Mouse (Mus musculus) embryo, embryonic 10 days (tissue): ENCODE results near the gene Mdm2.
"Not testable (repeated sequence)": the region's sequence is repeated elsewhere in the genome, so short reads cannot be mapped to it uniquely, and the experiment has no call there.

Experiments used
- DNase-seq: peaks from one replicate; pipeline ENCODE4 v3.0.0-alpha.2; 2015; ENCODE audit warnings: low spot score

Gene Mdm2

DNA sequence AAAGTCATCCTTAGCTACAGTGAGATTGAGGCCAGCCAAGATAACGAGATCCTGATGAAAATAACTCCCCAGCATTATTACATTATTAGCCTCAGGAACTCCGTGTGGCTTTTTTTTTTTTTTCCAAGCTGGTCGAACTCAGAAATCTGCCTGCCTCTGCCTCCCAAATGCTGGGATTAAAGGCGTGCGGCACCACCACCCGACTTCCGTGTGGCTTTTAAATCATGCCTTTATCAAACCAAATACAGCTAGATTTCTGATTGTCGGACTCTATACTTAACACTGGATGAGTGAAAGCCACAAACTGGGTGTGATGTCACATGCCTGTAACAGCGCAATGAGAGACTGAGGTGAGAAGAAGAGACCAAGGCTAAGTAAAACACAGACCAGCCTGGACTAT is 2.3 kb upstream of the Mdm2 start:
- DNase-seq, result no peak

- DNase-seq, result no peak
Measured at GRCm38 (mm10) chr10:117712191-117712754, 1.7 kb upstream of the Mdm2 start.

DNA sequence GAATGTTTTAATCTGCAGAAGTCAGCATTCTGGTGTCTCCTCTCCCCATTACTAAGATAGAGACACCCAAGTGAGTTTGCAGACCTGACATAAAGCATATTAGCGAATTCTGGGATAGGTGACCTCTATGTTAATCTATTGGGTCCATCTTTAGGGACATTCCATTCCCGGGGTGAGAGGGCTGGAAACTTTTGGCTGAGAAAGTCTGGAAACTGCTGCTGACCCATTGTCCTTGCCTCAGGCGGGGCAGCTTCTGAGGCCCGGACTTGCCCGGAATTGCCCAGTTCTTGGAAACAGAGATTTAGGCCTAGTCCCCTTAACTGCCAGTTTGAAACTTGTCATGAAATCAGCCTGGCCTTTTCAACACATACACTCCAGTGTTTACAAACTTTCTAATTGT is 850 bp upstream of the Mdm2 start:
- DNase-seq, result no peak

GRCm38 (mm10) chr10:117709930-117710603 is 491 bp downstream of the Mdm2 start:
- peak; percentile 76 for DNase-seq

GRCm38 (mm10) chr10:117709326-117709830 is 1.2 kb downstream of the Mdm2 start:
- no peak for DNase-seq

DNA sequence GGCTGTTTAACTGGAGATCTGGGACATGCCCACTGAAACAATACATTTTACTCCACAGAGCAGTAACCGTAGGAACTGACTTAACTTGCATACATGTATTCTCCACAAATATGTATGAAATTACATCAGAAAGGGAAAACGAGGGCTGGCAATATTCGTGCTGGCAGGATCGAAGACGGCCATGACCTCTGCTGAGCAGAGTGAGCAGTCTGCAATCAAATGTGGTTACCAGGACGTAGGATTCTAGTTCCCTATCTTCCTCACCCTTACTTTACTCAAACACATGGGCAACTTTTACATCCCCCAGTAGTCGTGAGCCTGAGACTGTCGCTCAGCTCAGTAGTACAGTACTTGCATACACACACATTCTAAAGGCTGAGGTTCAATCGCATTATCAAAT is 1.7 kb downstream of the Mdm2 start:
- DNase-seq, result no peak

GRCm38 (mm10) chr10:117708376-117708775 is 2.2 kb downstream of the Mdm2 start:
- no peak for DNase-seq

DNA sequence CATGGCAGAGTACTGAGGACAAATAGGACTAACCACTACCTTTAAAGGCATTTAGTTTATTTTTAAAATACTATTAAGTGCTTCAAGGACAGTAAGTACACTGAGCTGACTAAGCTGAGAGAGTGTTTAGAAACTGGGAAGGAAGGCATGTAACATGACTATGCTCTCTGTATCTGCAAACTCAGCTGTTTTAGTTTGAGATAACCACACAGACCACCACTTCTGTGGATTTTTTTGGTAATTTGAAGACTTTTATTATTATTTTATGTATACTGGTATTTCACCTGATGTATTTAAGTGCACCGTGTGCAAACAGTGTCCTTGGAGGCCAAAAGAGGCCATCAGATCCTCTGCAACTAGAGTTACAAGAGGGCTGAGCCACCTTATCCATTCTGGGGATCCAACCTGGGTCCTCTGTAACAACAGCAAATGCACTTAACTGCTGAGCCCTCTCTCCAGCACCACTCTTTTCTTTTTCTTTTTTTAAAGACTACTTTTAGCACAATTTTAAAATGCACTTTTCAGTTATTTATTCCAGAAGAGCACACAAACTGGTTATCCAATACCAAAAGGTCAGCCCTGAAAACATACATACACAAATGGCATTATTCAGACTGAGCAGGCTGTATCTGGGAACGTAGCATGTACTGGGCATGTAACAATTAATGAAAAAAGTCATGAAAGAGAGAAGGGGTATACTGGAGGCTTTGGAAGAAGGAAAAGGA is 3.3 kb downstream of the Mdm2 start:
- DNase-seq, result no peak

DNA sequence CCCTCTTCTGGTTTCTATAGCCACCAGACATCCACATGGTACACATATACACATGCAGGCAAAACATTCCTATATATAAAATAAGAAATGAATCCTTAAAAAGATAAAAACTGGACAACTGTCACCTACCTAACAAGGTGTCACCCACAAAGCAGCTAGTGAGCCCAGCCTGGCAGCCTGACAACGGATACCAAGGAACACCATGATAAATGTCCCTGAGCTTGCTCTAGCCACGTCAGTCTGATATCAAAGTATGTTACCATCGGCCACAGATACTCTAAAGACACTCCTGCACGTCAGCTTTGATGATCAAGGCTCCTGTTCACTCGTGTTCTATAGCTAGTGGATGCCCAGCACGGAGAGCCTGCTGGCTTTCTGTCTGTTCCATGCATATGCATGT is 4.1 kb downstream of the Mdm2 start:
- no peak for DNase-seq

DNA sequence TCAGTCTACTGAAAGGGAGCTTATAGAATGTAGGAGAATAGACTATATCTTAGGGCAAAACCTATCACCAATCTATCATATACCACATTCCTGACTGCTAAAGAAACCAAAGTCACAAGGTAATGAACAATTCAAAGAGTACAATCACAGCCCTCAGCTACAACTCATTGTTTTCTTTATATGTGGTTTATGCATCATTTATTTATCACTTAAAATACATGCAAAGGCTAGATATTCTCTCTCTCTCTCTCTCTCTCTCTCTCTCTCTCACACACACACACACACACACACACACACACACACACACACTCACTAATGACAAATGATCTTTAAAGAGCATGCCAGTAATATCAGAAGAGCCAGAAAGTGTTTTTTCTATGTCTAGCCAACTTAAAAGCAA is 4.8 kb downstream of the Mdm2 start:
- no peak for DNase-seq

GRCm38 (mm10) chr10:117704964-117705335 is 5.6 kb downstream of the Mdm2 start:
- DNase-seq, result no peak

- DNase-seq, result not testable (repeated sequence)
Measured at GRCm38 (mm10) chr10:117704314-117704963, 6.1 kb downstream of the Mdm2 start.

GRCm38 (mm10) chr10:117703506-117703905 is 7.1 kb downstream of the Mdm2 start:
- no peak for DNase-seq

DNA sequence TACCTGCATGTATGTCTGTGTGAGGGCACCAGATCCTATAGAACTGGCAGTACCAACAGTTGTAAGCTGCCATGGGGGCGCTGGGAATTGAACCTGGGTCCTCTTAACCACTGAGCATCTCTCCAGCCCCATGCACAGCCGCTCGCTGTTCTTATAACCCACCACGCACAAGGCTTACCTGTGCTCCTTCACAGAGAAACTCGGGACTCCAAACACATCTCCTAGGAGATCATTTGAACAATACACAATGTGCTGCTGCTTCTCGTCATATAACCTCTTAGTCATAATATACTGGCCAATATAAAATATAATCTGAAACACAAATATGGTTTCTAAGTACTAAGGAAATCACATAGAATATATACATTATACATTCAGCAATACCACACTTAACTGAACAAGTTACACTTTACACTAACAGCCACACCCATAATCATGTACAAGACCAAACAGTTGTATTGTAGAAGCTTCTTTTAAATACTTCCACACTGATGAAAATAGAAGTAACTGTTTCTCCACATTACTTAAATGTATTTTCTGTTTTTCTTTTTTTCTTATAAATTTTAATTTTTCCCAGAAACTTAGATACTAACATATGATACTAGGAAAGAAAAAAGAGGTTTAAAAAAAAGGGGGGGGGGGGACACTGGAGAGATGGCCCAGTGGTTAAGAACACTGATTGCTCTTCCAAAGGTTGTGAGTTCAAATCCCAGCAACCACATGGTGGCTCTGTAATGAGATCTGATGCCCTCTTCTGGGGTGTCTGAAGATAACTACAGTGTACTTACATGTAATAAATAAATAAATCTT is 8.3 kb downstream of the Mdm2 start:
- DNase-seq, result no peak

DNA sequence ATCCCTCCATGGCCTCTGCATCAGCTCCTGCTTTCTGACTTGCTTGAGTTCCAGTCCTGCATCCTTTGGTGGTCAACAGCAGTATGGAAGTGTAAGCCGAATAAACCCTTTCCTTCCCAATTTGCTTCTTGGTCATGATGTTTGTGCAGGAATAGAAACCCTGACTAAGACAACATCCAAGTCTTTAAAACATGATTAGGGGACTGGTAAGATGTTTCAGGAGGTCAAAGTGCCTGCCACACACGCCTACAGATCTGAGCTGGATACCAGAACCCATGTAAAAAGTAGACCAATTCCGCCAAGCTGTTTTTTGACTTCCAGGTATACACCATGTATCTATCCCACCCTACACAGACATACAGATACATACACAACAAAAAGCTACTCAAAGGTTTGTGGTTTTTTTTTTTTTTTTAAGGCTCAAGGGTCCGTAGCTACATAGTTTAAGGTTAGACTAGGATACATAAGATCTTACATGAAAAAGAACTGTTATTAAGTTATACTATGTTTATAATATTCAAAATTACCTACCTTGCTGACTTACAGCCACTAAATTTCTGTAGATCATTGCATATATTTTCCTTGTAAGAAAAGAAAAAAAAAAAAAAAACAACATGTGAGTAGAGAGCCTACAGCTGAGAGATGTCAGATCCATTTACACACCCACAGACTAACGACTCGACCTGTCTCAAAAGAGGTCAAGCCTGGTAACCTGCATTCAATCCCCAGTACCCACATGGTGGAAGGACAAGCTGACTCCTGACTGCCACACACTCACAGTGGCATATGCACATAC is 9.3 kb downstream of the Mdm2 start:
- no peak for DNase-seq

GRCm38 (mm10) chr10:117700450-117700849 is 10.1 kb downstream of the Mdm2 start:
- no peak for DNase-seq

GRCm38 (mm10) chr10:117699914-117700313 is 10.6 kb downstream of the Mdm2 start:
- no peak for DNase-seq

- DNase-seq, result no peak
Measured at GRCm38 (mm10) chr10:117698313-117699138, 12.0 kb downstream of the Mdm2 start.

- DNase-seq, result no peak
Measured at GRCm38 (mm10) chr10:117697561-117698115, 12.9 kb downstream of the Mdm2 start.
